Mouse (Mus musculus): Measurements from ENCODE around the gene Triml1. TPM values are rescaled to one million over a fixed set of nuclear protein-coding genes. Genes with fewer than 3 reads are reported as not detected.

Triml1 gene
- polyA plus RNA-seq, 1 experiment, result not detected

DNA sequence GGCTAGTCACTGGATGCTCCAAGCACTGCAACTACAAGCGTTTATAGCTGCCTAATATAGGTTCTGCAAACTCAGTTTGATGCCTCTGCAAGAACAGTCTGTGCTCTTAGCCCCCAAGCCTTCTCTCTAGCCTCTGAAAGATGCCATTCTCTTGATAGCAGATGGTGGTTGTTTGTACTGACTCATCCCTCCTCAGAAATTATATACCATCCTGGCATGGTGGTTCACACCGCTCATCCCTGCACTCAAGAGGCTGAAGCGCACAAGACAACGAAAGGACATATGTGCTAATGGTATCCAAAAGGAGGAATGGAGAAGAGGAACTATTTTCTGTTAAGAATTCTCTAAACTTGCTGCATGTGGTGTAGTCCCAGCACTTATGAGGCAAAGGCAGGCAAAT, 26.8 kb upstream of the Triml1 start:
- Histone ChIP-seq H3K4me1 (ENCODE audit: control insufficient read depth, insufficient read depth, insufficient read length, low read length) (no peaks in the 10 kb centered on the region), H3K27ac (ENCODE audit: insufficient read depth, low read depth, low read length) (no peak overlapping the region), H3K36me3 (ENCODE audit: control insufficient read depth, insufficient read depth, low read length) (no peaks in the 10 kb centered on the region), H3K27me3 (ENCODE audit: control insufficient read depth, insufficient read depth, low read length) (no peaks in the 10 kb centered on the region), H3K4me3 (ENCODE audit: low read depth, low read length) (no peak overlapping the region)
- TF ChIP-seq POLR2A (IDR thresholded peaks at IDR 0.05; ENCODE audit: low read depth, low read length) (no peak), CTCF (IDR thresholded peaks at IDR 0.05; ENCODE audit: extremely low read depth, insufficient read length, insufficient replicate concordance, low read depth, low read length) (no peak)
- 82% methylated on average over 4 of the region's 4 CpGs for WGBS

DNA sequence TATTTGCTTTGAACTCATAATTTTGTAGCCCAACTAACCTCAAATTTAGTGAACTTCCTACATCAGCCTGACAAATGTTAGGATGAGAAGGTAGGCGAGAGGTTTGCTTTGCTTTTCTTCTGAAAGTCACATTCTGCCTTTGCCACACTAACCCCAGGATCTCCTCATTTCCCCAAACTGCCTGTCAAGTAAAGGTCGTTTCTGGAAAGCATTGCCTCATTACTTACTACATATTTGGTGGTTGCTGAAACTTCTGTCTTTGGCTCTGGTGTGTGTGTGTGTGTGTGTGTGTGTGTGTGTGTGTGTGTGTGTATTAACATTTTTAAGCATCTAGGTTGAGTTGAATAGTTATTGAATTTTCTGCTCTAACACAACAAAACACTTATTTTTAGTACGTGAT, 23.2 kb upstream of the Triml1 start:
- TF ChIP-seq CTCF (IDR thresholded peaks at IDR 0.05; ENCODE audit: extremely low read depth, insufficient read length, insufficient replicate concordance, low read depth, low read length), result no peak
- no peak for TF ChIP-seq POLR2A (IDR thresholded peaks at IDR 0.05; ENCODE audit: low read depth, low read length)
- H3K4me3 ChIP-seq (ENCODE audit: low read depth, low read length), result no peak overlapping the region
- no peaks in the 10 kb centered on the region for H3K27me3 ChIP-seq (ENCODE audit: control insufficient read depth, insufficient read depth, low read length)
- 73% methylated on average over 3 of the region's 3 CpGs for WGBS
- H3K4me1 ChIP-seq (ENCODE audit: control insufficient read depth, insufficient read depth, insufficient read length, low read length), result no peaks in the 10 kb centered on the region
- H3K27ac ChIP-seq (ENCODE audit: insufficient read depth, low read depth, low read length), result no peak overlapping the region
- no peaks in the 10 kb centered on the region for H3K36me3 ChIP-seq (ENCODE audit: control insufficient read depth, insufficient read depth, low read length)

DNA sequence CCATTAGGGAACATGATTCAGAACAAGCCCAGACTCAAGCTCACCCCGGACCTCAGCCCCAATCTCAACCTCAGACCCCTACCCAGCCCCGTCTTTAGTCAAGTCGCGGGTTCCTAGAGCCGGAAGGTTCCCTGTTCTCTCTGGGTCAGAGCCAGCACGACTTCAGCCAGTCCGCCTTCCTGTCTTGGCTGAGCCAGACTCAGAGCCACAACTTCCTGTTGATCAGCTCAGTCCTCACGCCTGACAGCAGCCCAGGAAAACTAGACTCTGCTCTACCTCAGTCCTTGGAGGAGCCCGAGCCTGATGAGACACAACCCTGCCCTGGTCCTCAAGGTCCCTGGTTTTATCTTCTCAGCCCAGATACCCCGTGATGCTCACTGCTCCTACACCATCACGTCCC, 22.0 kb upstream of the Triml1 start:
- Histone ChIP-seq H3K36me3 (ENCODE audit: control insufficient read depth, insufficient read depth, low read length) (no peaks in the 10 kb centered on the region), H3K4me3 (ENCODE audit: low read depth, low read length) (no peak overlapping the region), H3K4me1 (ENCODE audit: control insufficient read depth, insufficient read depth, insufficient read length, low read length) (no peaks in the 10 kb centered on the region), H3K27ac (ENCODE audit: insufficient read depth, low read depth, low read length) (no peak overlapping the region), H3K27me3 (ENCODE audit: control insufficient read depth, insufficient read depth, low read length) (no peaks in the 10 kb centered on the region)
- 78% methylated on average over 11 of the region's 11 CpGs for WGBS
- TF ChIP-seq CTCF (IDR thresholded peaks at IDR 0.05; ENCODE audit: extremely low read depth, insufficient read length, insufficient replicate concordance, low read depth, low read length) (no peak), POLR2A (IDR thresholded peaks at IDR 0.05; ENCODE audit: low read depth, low read length) (no peak)

DNA sequence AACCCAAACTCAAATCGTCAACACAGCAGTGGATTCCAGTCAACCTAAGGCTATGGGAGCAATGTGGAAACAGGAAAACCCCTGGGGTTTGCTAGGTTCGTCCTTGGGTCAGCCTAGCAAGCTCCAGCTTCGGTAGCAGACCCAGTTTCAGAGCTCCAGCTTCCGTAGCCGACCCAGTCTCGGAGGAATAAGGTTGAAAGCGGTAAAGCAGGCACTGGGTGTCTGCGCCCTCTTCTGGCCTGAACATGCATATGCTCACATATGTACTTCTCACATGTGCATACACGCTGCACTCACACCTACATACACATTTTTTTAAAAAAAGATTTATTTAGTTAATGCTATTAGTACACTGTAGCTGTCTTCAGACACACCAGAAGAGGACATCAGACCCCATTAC, 8.0 kb upstream of the Triml1 start:
- H3K27me3 ChIP-seq (ENCODE audit: control insufficient read depth, insufficient read depth, low read length), result no peaks in the 10 kb centered on the region
- H3K4me1 ChIP-seq (ENCODE audit: control insufficient read depth, insufficient read depth, insufficient read length, low read length), result no peaks in the 10 kb centered on the region
- no peak overlapping the region for H3K27ac ChIP-seq (ENCODE audit: insufficient read depth, low read depth, low read length)
- WGBS, result 85% methylated on average over 9 of the region's 9 CpGs
- no peaks in the 10 kb centered on the region for H3K36me3 ChIP-seq (ENCODE audit: control insufficient read depth, insufficient read depth, low read length)
- H3K4me3 ChIP-seq (ENCODE audit: low read depth, low read length), result no peak overlapping the region
- no peak for TF ChIP-seq POLR2A (IDR thresholded peaks at IDR 0.05; ENCODE audit: low read depth, low read length)
- no peak for TF ChIP-seq CTCF (IDR thresholded peaks at IDR 0.05; ENCODE audit: extremely low read depth, insufficient read length, insufficient replicate concordance, low read depth, low read length)

DNA sequence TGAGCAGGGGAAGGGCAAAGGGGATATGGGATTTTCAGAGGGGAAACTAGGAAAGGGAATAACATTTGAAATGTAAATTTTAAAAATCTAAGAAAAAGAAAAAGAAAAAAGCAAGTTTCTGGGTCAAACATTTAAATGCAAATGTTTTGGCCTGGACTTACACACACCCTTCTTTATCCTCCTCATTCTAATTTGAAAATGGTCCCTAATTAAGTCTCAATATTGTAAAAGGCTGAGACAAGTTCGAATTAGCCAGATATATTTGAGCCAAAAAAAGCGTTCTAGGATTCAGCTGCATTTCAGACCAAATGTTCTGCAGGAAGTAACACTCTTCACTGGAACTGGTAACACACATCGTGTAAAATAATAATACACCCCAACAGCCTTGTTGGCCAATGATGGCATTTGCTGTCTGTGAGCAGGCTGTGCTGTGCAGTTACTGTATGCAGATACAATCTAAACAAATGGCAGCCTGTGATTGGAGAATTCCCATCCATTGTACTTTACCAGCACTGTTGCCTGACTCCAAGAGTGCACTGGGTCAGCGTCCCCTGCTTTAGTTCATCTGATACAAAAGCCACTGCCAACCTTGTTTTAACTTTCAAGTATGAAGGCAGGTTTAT, 30.0 kb downstream of the Triml1 start:
- TF ChIP-seq CTCF (IDR thresholded peaks at IDR 0.05; ENCODE audit: extremely low read depth, insufficient read length, insufficient replicate concordance, low read depth, low read length), result no peak
- TF ChIP-seq POLR2A (IDR thresholded peaks at IDR 0.05; ENCODE audit: low read depth, low read length), result no peak
- H3K4me3 ChIP-seq (ENCODE audit: low read depth, low read length), result no peak overlapping the region
- 75% methylated on average over 4 of the region's 4 CpGs for WGBS
- H3K4me1 ChIP-seq (ENCODE audit: control insufficient read depth, insufficient read depth, insufficient read length, low read length), result no peaks in the 10 kb centered on the region
- H3K27me3 ChIP-seq (ENCODE audit: control insufficient read depth, insufficient read depth, low read length), result no peaks in the 10 kb centered on the region
- no peak overlapping the region for H3K27ac ChIP-seq (ENCODE audit: insufficient read depth, low read depth, low read length)
- H3K36me3 ChIP-seq (ENCODE audit: control insufficient read depth, insufficient read depth, low read length), result no peaks in the 10 kb centered on the region

Other genes starting within 250 kb of the Triml1 start
- not detected in 2 replicates for gene Triml2, start 39.1 kb upstream of the Triml1 start, polyA plus RNA-seq (2012; rRNA removed)
- not detected in 2 replicates for gene Zfp42, start 165.5 kb upstream of the Triml1 start, polyA plus RNA-seq (2012; rRNA removed)

Data from small intestine, adult 2 months (tissue).